Mouse (Mus musculus): Measurements from ENCODE around the gene Cdk14. TPM values are rescaled to one million over a fixed set of nuclear protein-coding genes. Genes with fewer than 3 reads are reported as not detected.

Cdk14 gene
- polyA plus RNA-seq, 1 experiment from 2014 or later = 25.5 TPM

DNA sequence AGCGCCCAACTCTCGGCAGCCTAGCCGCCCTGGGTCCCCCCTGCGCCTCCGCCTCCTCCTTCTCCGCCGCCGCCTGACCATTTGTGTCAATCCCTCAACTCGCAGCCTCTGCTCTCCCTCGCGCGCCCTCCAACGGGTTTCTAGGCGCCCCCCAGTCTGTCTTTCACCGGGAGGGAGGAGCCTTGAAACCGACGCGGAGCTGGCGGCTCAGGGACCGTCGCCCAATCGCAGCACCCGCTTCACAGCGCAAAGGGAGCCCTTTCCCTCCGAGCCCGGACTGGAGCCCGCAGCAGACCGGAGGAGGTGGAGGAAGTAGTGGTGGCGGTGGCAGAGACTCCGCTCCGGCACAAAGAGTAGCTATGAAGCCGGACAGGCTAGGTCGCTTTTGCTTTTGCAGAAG, 662.2 kb downstream of the Cdk14 start, which contains the start of gene Fzd1:
Fzd1 (minus strand) TSS at position 134 of the 400 bp plus-strand sequence.
- Histone ChIP-seq H3K36me3 (ENCODE audit: control insufficient read depth, insufficient read depth, low read length) (peaks cover 11% of the 10 kb centered on the region), H3K27ac (ENCODE audit: low read depth) (peak within 1 kb of the TSS; percentile 98), H3K4me3 (ENCODE audit: low read depth, low read length) (peak within 1 kb of the TSS; percentile 91), H3K4me1 (replicated peaks; ENCODE audit: control insufficient read depth, insufficient read depth, low read length) (peaks cover 9% of the 10 kb centered on the region), H3K9ac (ENCODE audit: low read length) (peak within 1 kb of the TSS; percentile 95), H3K27me3 (replicated peaks; ENCODE audit: control insufficient read depth, insufficient read depth, low read length) (no peaks in the 10 kb centered on the region), H3K9me3 (ENCODE audit: control insufficient read depth, low read length) (no peaks in the 10 kb centered on the region), H3K4me2 (ENCODE audit: low read length) (peak within 1 kb of the TSS; percentile 80)
- ATAC-seq (replicated peaks; ENCODE audit: low FRiP score, low TSS enrichment, low read depth) = peak; percentile 93
- peak; percentile 95 for DNase-seq (ENCODE audit: low spot score)
- 0% methylated on average over 25 of the region's 33 CpGs for WGBS

DNA sequence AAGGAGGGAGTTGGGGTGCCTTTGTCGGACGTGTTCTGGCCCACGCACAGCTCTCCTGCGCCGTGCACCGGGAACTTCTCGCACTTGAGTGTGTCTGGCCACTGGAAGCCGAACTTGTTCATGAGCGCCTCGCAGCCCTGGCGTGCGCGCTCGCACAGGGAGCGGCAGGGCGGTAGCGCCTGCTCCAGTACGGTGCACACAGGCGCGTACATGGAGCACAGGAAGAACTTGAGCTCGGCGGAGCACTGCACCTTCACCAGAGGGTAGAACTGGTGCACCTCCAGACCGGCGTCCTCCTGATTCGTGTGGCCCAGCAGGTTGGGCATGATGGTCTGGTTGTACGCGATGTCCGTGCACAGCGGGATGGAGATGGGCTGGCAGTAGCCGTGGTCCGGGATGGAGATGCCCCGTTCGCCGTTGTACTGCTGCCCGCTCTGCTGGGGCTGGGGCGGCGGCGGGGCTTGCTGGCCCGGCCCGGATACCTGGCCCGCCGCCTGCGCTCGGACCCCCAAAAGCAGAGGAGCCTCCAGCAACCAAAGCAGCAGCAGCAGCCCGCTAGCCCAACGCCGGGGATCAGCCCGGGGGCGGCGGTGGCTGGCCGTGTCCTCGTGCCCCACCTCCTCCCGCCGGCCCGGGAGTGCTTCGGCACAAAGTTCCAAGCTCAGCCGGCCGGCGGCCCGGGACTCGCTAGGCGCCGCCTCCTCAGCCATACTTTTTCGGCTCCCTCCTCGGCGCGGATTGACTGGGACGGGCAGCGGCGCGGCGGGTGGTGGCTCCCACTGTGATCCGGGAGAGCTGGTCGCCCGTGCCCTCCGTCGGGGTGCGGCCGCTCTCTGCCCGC, 663.0 kb downstream of the Cdk14 start:
- peak overlapping the region; percentile 98 for H3K27ac ChIP-seq (ENCODE audit: low read depth)
- WGBS = under 1% methylated on average over 74 of the region's 80 CpGs
- H3K36me3 ChIP-seq (ENCODE audit: control insufficient read depth, insufficient read depth, low read length) = peaks cover 11% of the 10 kb centered on the region
- peaks cover 9% of the 10 kb centered on the region for H3K4me1 ChIP-seq (replicated peaks; ENCODE audit: control insufficient read depth, insufficient read depth, low read length)
- no peaks in the 10 kb centered on the region for H3K27me3 ChIP-seq (replicated peaks; ENCODE audit: control insufficient read depth, insufficient read depth, low read length)
- peak overlapping the region; percentile 91 for H3K4me3 ChIP-seq (ENCODE audit: low read depth, low read length)
- ATAC-seq (replicated peaks; ENCODE audit: low FRiP score, low TSS enrichment, low read depth) (peak; percentile 49), DNase-seq (ENCODE audit: low spot score) (peak; percentile 87)
- peak overlapping the region; percentile 95 for H3K9ac ChIP-seq (ENCODE audit: low read length)
- H3K9me3 ChIP-seq (ENCODE audit: control insufficient read depth, low read length) = no peaks in the 10 kb centered on the region
- H3K4me2 ChIP-seq (ENCODE audit: low read length) = peak overlapping the region; percentile 80

DNA sequence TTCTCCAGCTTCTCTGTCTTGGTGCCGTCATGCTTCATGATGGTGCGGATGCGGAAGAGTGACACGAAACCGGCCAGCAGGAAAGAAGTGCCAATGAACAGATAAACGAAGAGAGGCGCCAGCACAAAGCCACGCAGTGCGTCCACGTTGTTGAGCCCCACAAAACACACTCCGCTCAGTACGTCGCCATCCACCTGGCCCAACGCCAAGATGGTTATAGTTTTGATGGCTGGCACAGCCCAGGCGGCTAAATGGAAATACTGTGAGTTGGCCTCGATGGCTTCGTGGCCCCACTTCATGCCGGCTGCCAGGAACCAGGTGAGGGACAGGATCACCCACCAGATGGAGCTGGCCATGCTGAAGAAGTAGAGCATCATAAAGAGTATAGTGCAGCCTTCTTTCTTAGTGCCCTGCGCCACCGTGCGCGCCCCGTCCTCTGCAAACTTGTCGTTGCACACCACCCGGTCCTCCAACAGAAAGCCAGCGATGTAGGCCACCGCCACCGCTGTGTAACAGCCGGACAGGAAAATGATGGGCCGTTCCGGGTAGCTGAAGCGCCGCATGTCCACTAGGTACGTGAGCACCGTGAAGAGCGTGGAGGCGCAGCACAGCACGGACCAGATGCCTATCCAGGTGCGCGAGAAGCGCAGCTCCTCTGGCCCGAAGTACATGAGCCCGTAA, 664.0 kb downstream of the Cdk14 start:
- 0 out of 2 replicates have a peak, but pooled peaks have one; percentile 8 for ATAC-seq (replicated peaks; ENCODE audit: low FRiP score, low TSS enrichment, low read depth)
- WGBS = 2% methylated on average over 43 of the region's 43 CpGs

DNA sequence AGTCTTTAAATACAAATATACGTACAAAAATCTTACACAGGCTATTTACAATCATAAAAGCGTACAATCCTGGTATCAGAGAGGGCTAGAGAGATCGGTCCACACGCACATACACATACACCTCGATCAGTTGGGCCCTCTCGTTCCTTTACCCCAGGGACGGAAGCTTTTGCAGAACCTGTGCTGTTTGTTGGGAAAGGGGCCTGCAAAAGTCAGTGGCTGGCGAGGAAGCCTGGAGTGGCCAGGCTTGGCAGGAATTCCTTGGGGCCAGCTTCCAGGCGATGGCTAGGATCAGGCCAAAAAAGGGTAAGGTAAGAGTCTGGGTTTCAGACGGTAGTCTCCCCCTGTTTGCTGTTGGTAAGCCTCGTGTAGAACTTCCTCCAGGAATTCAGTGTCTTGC, 664.8 kb downstream of the Cdk14 start:
- H3K36me3 ChIP-seq (ENCODE audit: control insufficient read depth, insufficient read depth, low read length) = peaks cover 11% of the 10 kb centered on the region
- H3K4me3 ChIP-seq (ENCODE audit: low read depth, low read length) = peak overlapping the region; percentile 91
- no peak for DNase-seq (ENCODE audit: low spot score)
- peak overlapping the region; percentile 95 for H3K9ac ChIP-seq (ENCODE audit: low read length)
- ATAC-seq (replicated peaks; ENCODE audit: low FRiP score, low TSS enrichment, low read depth) = no peak
- no peaks in the 10 kb centered on the region for H3K9me3 ChIP-seq (ENCODE audit: control insufficient read depth, low read length)
- no peak overlapping the region for H3K27ac ChIP-seq (ENCODE audit: low read depth)
- H3K4me1 ChIP-seq (replicated peaks; ENCODE audit: control insufficient read depth, insufficient read depth, low read length) = peaks cover 9% of the 10 kb centered on the region
- 27% methylated on average over 11 of the region's 11 CpGs for WGBS
- H3K27me3 ChIP-seq (replicated peaks; ENCODE audit: control insufficient read depth, insufficient read depth, low read length) = no peaks in the 10 kb centered on the region
- peak overlapping the region; percentile 80 for H3K4me2 ChIP-seq (ENCODE audit: low read length)

More for the DNA sequence above, 664.0 kb downstream of the Cdk14 start:
- peak overlapping the region; percentile 91 for H3K4me3 ChIP-seq (ENCODE audit: low read depth, low read length)
- peaks cover 11% of the 10 kb centered on the region for H3K36me3 ChIP-seq (ENCODE audit: control insufficient read depth, insufficient read depth, low read length)
- H3K9me3 ChIP-seq (ENCODE audit: control insufficient read depth, low read length) = no peaks in the 10 kb centered on the region
- peak; percentile 77 for DNase-seq (ENCODE audit: low spot score)
- H3K27me3 ChIP-seq (replicated peaks; ENCODE audit: control insufficient read depth, insufficient read depth, low read length) = no peaks in the 10 kb centered on the region
- H3K4me2 ChIP-seq (ENCODE audit: low read length) = peak overlapping the region; percentile 80
- H3K9ac ChIP-seq (ENCODE audit: low read length) = peak overlapping the region; percentile 95
- peak overlapping the region; percentile 98 for H3K27ac ChIP-seq (ENCODE audit: low read depth)
- H3K4me1 ChIP-seq (replicated peaks; ENCODE audit: control insufficient read depth, insufficient read depth, low read length) = peaks cover 9% of the 10 kb centered on the region

DNA sequence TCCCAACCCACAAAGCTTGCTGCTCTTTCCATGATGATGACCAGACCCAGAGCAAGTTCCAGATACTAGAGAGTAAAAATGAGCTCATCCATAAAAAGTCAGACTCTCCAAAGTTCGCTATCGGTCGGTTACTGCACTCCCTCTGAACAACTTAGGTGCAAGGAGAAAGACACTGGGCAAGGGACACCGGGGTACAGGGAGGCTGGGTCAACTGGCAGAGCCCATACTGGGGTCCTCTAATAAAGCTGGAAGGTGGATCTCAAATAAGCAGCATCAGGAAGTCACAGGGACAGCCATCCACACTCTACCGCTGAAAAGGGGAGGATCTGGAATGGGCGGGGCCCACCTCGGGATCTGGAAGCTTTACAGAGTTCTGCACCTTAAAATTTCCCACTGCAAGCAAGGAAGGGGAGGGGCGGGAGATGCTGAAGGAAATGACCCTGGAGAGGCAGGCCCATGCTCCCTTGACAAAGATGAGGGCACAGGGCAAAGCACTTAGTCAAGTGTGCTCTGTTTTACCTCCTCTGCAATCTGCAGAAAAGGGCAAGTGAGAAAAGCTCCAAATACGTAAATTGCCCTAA, 665.3 kb downstream of the Cdk14 start:
- peak overlapping the region; percentile 95 for H3K9ac ChIP-seq (ENCODE audit: low read length)
- H3K9me3 ChIP-seq (ENCODE audit: control insufficient read depth, low read length) = no peaks in the 10 kb centered on the region
- H3K27ac ChIP-seq (ENCODE audit: low read depth) = no peak overlapping the region
- H3K4me1 ChIP-seq (replicated peaks; ENCODE audit: control insufficient read depth, insufficient read depth, low read length) = peaks cover 9% of the 10 kb centered on the region
- H3K4me2 ChIP-seq (ENCODE audit: low read length) = peak overlapping the region; percentile 80
- ATAC-seq (replicated peaks; ENCODE audit: low FRiP score, low TSS enrichment, low read depth) (no peak), DNase-seq (ENCODE audit: low spot score) (peak; percentile 59)
- H3K27me3 ChIP-seq (replicated peaks; ENCODE audit: control insufficient read depth, insufficient read depth, low read length) = no peaks in the 10 kb centered on the region
- H3K36me3 ChIP-seq (ENCODE audit: control insufficient read depth, insufficient read depth, low read length) = peaks cover 11% of the 10 kb centered on the region
- 19% methylated on average over 9 of the region's 9 CpGs for WGBS
- H3K4me3 ChIP-seq (ENCODE audit: low read depth, low read length) = peak overlapping the region; percentile 91

Small RNA genes lying within 50 kb of the gene (microRNA-seq; reads per million reads assigned to microRNA genes)
- gene Gm25037 = not detected
- not detected for gene Gm44483

Other genes with a start within 250 kb of the Cdk14 start
- gene 1700015F17Rik, start 58.8 kb upstream of the Cdk14 start, polyA plus RNA-seq (2014; fragmentation: Nextera tagmentation; extraction: Ambion mirVana) = not detected in 2 replicates
- 23.0 and 25.2 TPM in 2 replicates for gene Cldn12, start 94.6 kb upstream of the Cdk14 start, polyA plus RNA-seq (2014; fragmentation: Nextera tagmentation; extraction: Ambion mirVana)
- 35.9 and 37.3 TPM in 2 replicates for gene Gtpbp10, start 139.2 kb upstream of the Cdk14 start, polyA plus RNA-seq (2014; fragmentation: Nextera tagmentation; extraction: Ambion mirVana)
- gene Gm8773, start 153.5 kb upstream of the Cdk14 start, polyA plus RNA-seq (2014; fragmentation: Nextera tagmentation; extraction: Ambion mirVana) = 2.2 and 2.9 TPM in 2 replicates
- gene Cfap69, start 243.9 kb upstream of the Cdk14 start, polyA plus RNA-seq (2014; fragmentation: Nextera tagmentation; extraction: Ambion mirVana) = 2.4 and 3.9 TPM in 2 replicates